Mouse (Mus musculus): Measurements from ENCODE around the gene Cnot11. TPM values are rescaled to one million over a fixed set of nuclear protein-coding genes. Genes with fewer than 3 reads are reported as not detected.

Gene Cnot11
- total RNA-seq (2023): 27.4 TPM

GRCm38 (mm10) chr1:39534831-39535230 lies at the start of gene Cnot11:
Gene Cnot11, plus strand, starts transcription at chr1:39534992.

GRCm38 (mm10) chr1:39577253-39577705 lies 42.5 kb downstream of the Cnot11 start, which contains the start of gene Rnf149:
Gene Rnf149, minus strand, starts transcription at chr1:39577405.

Other genes starting within 250 kb of the Cnot11 start
- gene Rpl31, start 167.2 kb upstream of the Cnot11 start, total RNA-seq (2023): 2,529 TPM
- 3.3 TPM for gene Tbc1d8, start 56.2 kb upstream of the Cnot11 start, total RNA-seq (2023)
- gene Rnf149, start 42.4 kb downstream of the Cnot11 start, total RNA-seq (2023): 34.0 TPM
- not detected for gene Creg2, start 116.5 kb downstream of the Cnot11 start, total RNA-seq (2023)
- gene Rfx8, start 186.0 kb downstream of the Cnot11 start, total RNA-seq (2023): not detected